Mouse (Mus musculus) lung, embryonic 15.5 days (tissue): ENCODE measurements around the gene AC140267.1. TPM values are rescaled to one million over a fixed set of nuclear protein-coding genes. Genes with fewer than 3 reads are reported as not detected.

Experiments
- ATAC-seq: fragments of 200-750 bp; cut with Nextera tagmentation; 2 replicates; pipeline ENCODE4 v1.8.0; 2017; ENCODE audit warnings: moderate number of reproducible peaks, borderline replicate concordance; ENCODE audit not compliant: low FRiP score, low TSS enrichment; ENCODE audit errors: extremely low read depth
- H3K27ac ChIP-seq: fragments of 300-500 bp; sonication (generic); 2 replicates; pipeline ENCODE4 v1.5.1; 2015; ENCODE audit warnings: moderate library complexity, mild to moderate bottlenecking, inconsistent platforms
- H3K27me3 ChIP-seq: fragments of 300-500 bp; sonication (generic); 2 replicates; pipeline ENCODE4 v1.6.1; 2015; ENCODE audit warnings: inconsistent platforms
- H3K36me3 ChIP-seq: fragments of 300-500 bp; sonication (generic); 2 replicates; pipeline ENCODE4 v1.6.1; 2015; ENCODE audit warnings: inconsistent platforms
- H3K4me1 ChIP-seq: fragments of 300-500 bp; sonication (generic); 2 replicates; pipeline ENCODE4 v1.6.1; 2015; ENCODE audit warnings: inconsistent platforms
- H3K4me2 ChIP-seq: fragments of 300-500 bp; sonication (generic); 2 replicates; pipeline ENCODE4 v1.6.1; 2015; ENCODE audit warnings: inconsistent platforms, mild to moderate bottlenecking, moderate library complexity
- H3K4me3 ChIP-seq: fragments of 300-500 bp; sonication (generic); 2 replicates; pipeline ENCODE4 v1.5.1; 2015; ENCODE audit warnings: mild to moderate bottlenecking, inconsistent platforms
- H3K9ac ChIP-seq: fragments of 300-500 bp; sonication (generic); 2 replicates; pipeline ENCODE4 v1.6.1; 2015; ENCODE audit warnings: inconsistent platforms
- H3K9me3 ChIP-seq: fragments of 300-500 bp; sonication (generic); 2 replicates; pipeline ENCODE4 v1.6.1; 2016; ENCODE audit warnings: inconsistent platforms
- WGBS: fragments of 180-500 bp; shearing (Covaris S2); methylation state at CpG from one replicate; pipeline ENCODE4 v1.1.7; 2015; 5-methylcytosine and 5-hydroxymethylcytosine counted together
- polyA plus RNA-seq: library from polyadenylated mRNA; unstranded; fragments of >200 nt; fragmentation: Nextera tagmentation; extraction: Ambion mirVana; gene quantifications from 2 replicates; pipeline ENCODE4 v1.2.1, GENCODE M21; 2015

Gene AC140267.1
- polyA plus RNA-seq, result not detected in 2 replicates

GRCm38 (mm10) chr15:80235535-80235934 lies at the start of gene AC140267.1:
Gene AC140267.1 (plus strand): TSS chr15:80235835.
- ATAC-seq, result no peak
- Histone ChIP-seq H3K36me3 (peaks cover 34% of the 10 kb centered on the region), H3K27ac (no peak within 1 kb of the TSS), H3K9me3 (no peaks in the 10 kb centered on the region), H3K4me1 (peaks cover 15% of the 10 kb centered on the region), H3K27me3 (no peaks in the 10 kb centered on the region), H3K4me3 (peak within 1 kb of the TSS; percentile 85), H3K4me2 (peak within 1 kb of the TSS; percentile 72), H3K9ac (peak within 1 kb of the TSS; percentile 81)
- 92% methylated on average over 9 of the region's 9 CpGs for WGBS

DNA sequence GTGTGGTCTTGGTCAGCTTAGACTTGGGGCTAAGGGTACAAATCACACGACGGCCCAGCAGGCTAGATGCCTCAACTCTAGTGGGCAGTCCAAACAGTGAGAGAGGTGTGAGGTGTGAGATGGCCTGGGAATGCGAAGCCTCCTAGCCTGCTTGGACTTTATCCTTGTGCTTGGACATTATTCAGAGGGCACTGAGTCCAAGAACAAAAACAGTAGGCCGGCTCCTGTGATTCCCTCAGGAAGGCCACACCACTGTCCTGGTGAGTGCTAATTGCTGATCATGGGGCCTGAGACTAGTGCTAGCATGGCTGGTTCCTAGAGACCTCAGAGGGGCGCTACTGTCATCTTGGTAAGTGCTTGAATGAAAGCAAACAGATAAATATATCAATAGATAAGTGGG lies 46.7 kb upstream of the AC140267.1 start:
- Histone ChIP-seq H3K27me3 (no peaks in the 10 kb centered on the region), H3K36me3 (no peaks in the 10 kb centered on the region), H3K4me2 (no peak overlapping the region), H3K4me3 (no peak overlapping the region), H3K4me1 (peaks cover 10% of the 10 kb centered on the region), H3K9ac (no peak overlapping the region), H3K27ac (no peak overlapping the region), H3K9me3 (no peaks in the 10 kb centered on the region)
- WGBS, result 66% methylated on average over 5 of the region's 5 CpGs
- ATAC-seq, result no peak

- no peak overlapping the region for H3K27ac ChIP-seq
- WGBS, result 55% methylated on average over 4 of the region's 4 CpGs
- ATAC-seq, result 0 out of 2 replicates have a peak, but pooled peaks have one; percentile 17
Measured at GRCm38 (mm10) chr15:80190075-80190474, 45.6 kb upstream of the AC140267.1 start.

DNA sequence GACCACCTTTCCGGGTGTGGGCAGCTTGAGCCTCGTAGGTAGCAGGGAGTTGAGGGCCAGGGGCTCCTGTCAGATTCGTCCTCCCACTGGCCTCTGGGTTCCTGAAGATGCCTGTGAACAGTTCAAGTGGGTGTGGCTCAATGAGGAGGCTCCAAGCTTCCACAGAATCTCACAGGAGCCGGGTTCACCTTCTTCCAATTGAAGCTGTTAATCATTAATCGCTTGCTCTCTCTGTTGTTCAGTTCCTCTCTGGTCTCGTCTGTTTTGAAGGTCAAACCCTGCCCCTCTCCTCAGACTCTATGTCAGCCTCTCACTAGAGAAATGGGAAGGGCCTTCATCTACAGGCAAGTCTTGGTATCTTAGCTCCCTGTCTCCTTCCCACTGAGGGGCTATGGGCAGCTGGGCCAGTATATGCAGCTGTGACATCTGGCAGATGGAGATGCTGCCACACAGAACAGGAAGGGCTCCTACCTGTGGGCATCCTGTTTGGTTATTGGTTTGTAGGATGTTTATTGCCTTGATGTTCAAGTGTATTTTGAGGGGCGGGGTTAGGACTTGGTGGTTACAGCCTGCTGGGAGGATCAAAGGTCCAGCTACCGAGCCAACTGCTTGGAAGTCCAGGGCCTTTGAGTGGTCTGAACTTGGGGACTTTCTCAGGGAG lies 43.9 kb upstream of the AC140267.1 start:
- no peak overlapping the region for H3K9ac ChIP-seq
- 61% methylated on average over 8 of the region's 8 CpGs for WGBS
- H3K27ac ChIP-seq, result no peak overlapping the region
- H3K27me3 ChIP-seq, result no peaks in the 10 kb centered on the region
- peaks cover 10% of the 10 kb centered on the region for H3K4me1 ChIP-seq
- no peaks in the 10 kb centered on the region for H3K9me3 ChIP-seq
- H3K4me2 ChIP-seq, result no peak overlapping the region
- no peak for ATAC-seq
- no peaks in the 10 kb centered on the region for H3K36me3 ChIP-seq
- no peak overlapping the region for H3K4me3 ChIP-seq

More at GRCm38 (mm10) chr15:80190075-80190474, 45.6 kb upstream of the AC140267.1 start:
- Histone ChIP-seq H3K9ac (no peak overlapping the region), H3K4me1 (peaks cover 10% of the 10 kb centered on the region), H3K27me3 (no peaks in the 10 kb centered on the region), H3K4me3 (no peak overlapping the region), H3K36me3 (no peaks in the 10 kb centered on the region), H3K9me3 (no peaks in the 10 kb centered on the region), H3K4me2 (no peak overlapping the region)

GRCm38 (mm10) chr15:80192246-80192585 lies 43.4 kb upstream of the AC140267.1 start:
- no peak overlapping the region for H3K4me2 ChIP-seq
- H3K36me3 ChIP-seq, result no peaks in the 10 kb centered on the region
- H3K27me3 ChIP-seq, result no peaks in the 10 kb centered on the region
- H3K4me3 ChIP-seq, result no peak overlapping the region
- no peak overlapping the region for H3K27ac ChIP-seq
- no peaks in the 10 kb centered on the region for H3K9me3 ChIP-seq
- 89% methylated on average over 5 of the region's 6 CpGs for WGBS
- no peak overlapping the region for H3K9ac ChIP-seq
- H3K4me1 ChIP-seq, result peaks cover 10% of the 10 kb centered on the region
- ATAC-seq, result no peak

DNA sequence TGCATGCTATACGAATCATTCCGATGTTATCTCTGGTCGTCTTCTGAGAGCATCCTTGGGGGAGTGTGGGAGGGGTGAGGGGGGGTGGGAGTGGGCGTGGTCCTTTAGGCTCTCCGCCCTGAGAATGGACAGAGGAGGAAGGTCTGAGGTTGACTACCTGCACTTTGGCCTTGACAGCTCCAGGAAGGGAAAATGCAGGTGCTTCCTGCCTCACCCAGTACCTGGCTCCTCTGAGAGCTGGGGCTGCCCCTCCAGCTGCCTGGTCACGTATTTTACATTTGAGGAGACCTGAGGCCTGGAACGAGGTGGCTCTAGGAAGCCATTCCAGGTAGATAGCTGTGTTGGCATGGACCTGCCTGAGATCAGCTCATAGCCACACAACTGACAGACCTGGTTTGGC lies 42.8 kb upstream of the AC140267.1 start:
- Histone ChIP-seq H3K27me3 (no peaks in the 10 kb centered on the region), H3K9ac (no peak overlapping the region)
- ATAC-seq, result no peak

GRCm38 (mm10) chr15:80199556-80199955 lies 36.1 kb upstream of the AC140267.1 start:
- Histone ChIP-seq H3K27me3 (no peaks in the 10 kb centered on the region), H3K36me3 (no peaks in the 10 kb centered on the region), H3K4me3 (no peak overlapping the region), H3K4me2 (no peak overlapping the region), H3K9ac (no peak overlapping the region), H3K9me3 (no peaks in the 10 kb centered on the region), H3K27ac (no peak overlapping the region), H3K4me1 (no peaks in the 10 kb centered on the region)
- no peak for ATAC-seq
- WGBS, result 71% methylated on average over 2 of the region's 2 CpGs

More for the DNA sequence above, 42.8 kb upstream of the AC140267.1 start:
- H3K4me2 ChIP-seq, result no peak overlapping the region
- no peak overlapping the region for H3K4me3 ChIP-seq
- H3K4me1 ChIP-seq, result peaks cover 10% of the 10 kb centered on the region
- no peaks in the 10 kb centered on the region for H3K36me3 ChIP-seq
- no peak overlapping the region for H3K27ac ChIP-seq
- no peaks in the 10 kb centered on the region for H3K9me3 ChIP-seq
- WGBS, result 67% methylated on average over 7 of the region's 7 CpGs

DNA sequence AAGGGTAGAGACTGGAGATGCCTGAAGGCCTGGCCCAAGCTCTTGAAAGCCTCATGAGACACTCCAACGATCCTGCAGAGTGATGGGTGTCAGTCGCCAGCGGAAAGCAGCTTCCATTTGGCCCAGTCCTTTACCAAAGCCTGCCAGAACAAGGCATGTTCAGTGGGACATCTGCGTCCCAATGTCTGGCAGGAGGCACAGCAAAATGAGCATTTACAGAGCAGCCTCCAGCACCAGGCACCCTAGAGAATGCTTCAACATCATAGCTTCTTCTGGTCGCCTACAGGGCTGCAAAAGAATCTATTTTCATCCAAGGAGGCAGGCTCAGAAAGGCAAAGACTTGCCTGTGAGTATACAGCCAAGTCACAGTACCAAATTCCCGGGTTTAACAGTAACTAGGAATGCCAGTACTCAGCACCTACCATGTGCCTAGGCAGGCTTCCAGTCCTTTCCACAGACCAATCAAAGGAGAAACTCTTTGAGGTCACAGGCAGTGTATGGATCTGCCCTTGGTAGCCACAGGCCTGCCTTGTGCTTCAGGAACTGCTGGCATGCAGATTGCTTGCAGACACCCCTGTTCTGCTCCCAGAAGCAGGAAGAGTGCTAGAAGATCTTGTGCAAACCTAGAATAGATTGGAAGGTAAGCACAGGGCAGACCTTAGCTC lies 33.4 kb upstream of the AC140267.1 start:
- no peaks in the 10 kb centered on the region for H3K4me1 ChIP-seq
- no peak for ATAC-seq
- WGBS, result 71% methylated on average over 6 of the region's 6 CpGs

GRCm38 (mm10) chr15:80203406-80203805 lies 32.2 kb upstream of the AC140267.1 start:
- no peaks in the 10 kb centered on the region for H3K4me1 ChIP-seq
- no peak overlapping the region for H3K4me3 ChIP-seq
- ATAC-seq, result no peak
- H3K36me3 ChIP-seq, result no peaks in the 10 kb centered on the region
- no peak overlapping the region for H3K4me2 ChIP-seq
- H3K9me3 ChIP-seq, result no peaks in the 10 kb centered on the region
- H3K27ac ChIP-seq, result no peak overlapping the region
- no peak overlapping the region for H3K9ac ChIP-seq
- WGBS, result 29% methylated on average over 4 of the region's 4 CpGs
- H3K27me3 ChIP-seq, result no peaks in the 10 kb centered on the region

More for the DNA sequence above, 33.4 kb upstream of the AC140267.1 start:
- H3K36me3 ChIP-seq, result no peaks in the 10 kb centered on the region
- H3K4me3 ChIP-seq, result no peak overlapping the region
- no peaks in the 10 kb centered on the region for H3K9me3 ChIP-seq
- no peak overlapping the region for H3K27ac ChIP-seq
- no peak overlapping the region for H3K4me2 ChIP-seq
- no peak overlapping the region for H3K9ac ChIP-seq
- no peaks in the 10 kb centered on the region for H3K27me3 ChIP-seq

DNA sequence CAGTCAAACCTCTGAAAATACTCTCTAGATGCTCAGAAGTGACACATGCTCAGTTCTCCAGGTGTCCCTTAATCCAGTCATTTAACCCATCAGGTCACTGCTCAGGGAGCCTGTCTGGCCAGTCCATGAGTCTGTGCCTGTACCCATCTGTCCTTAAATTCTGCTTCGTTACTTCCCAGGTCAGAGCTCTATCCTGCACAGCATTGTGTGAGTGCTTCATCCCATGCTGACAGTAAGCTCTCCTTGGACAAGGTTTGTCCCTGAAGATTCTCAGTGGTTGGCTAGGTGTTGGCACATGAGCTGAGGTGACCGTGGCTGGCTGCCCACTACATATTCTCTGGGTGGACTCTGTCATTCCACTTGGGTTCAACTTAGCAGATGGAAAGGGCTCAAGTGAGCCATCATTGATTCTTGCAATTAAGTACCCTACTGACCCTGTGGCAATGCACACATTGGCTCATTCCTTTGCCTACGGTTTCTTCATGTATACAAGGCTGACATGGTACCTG lies 29.5 kb upstream of the AC140267.1 start:
- H3K4me1 ChIP-seq, result no peaks in the 10 kb centered on the region
- H3K9me3 ChIP-seq, result no peaks in the 10 kb centered on the region
- H3K27ac ChIP-seq, result no peak overlapping the region
- no peak overlapping the region for H3K4me3 ChIP-seq
- H3K27me3 ChIP-seq, result no peaks in the 10 kb centered on the region
- no peak overlapping the region for H3K4me2 ChIP-seq
- ATAC-seq, result no peak
- no peak overlapping the region for H3K9ac ChIP-seq
- 83% methylated on average over 3 of the region's 3 CpGs for WGBS
- no peaks in the 10 kb centered on the region for H3K36me3 ChIP-seq

GRCm38 (mm10) chr15:80208446-80208845 lies 27.2 kb upstream of the AC140267.1 start:
- peaks cover 4% of the 10 kb centered on the region; the same call in 1 of the 2 replicates for H3K36me3 ChIP-seq
- no peak overlapping the region for H3K4me2 ChIP-seq
- H3K4me1 ChIP-seq, result no peaks in the 10 kb centered on the region
- no peak overlapping the region for H3K9ac ChIP-seq
- no peak overlapping the region for H3K27ac ChIP-seq
- 32% methylated on average over 4 of the region's 4 CpGs for WGBS
- no peaks in the 10 kb centered on the region for H3K9me3 ChIP-seq
- no peaks in the 10 kb centered on the region for H3K27me3 ChIP-seq
- no peak for ATAC-seq
- H3K4me3 ChIP-seq, result no peak overlapping the region

- Histone ChIP-seq H3K4me1 (no peaks in the 10 kb centered on the region), H3K27ac (no peak overlapping the region), H3K9ac (no peak overlapping the region), H3K36me3 (peaks cover 4% of the 10 kb centered on the region; the same call in 1 of the 2 replicates), H3K4me2 (no peak overlapping the region), H3K4me3 (no peak overlapping the region), H3K9me3 (no peaks in the 10 kb centered on the region), H3K27me3 (no peaks in the 10 kb centered on the region)
- ATAC-seq, result no peak
Measured at GRCm38 (mm10) chr15:80213688-80214087, 21.9 kb upstream of the AC140267.1 start.
